Mouse (Mus musculus): ENCODE measurements around the gene Ilf2.

DNA sequence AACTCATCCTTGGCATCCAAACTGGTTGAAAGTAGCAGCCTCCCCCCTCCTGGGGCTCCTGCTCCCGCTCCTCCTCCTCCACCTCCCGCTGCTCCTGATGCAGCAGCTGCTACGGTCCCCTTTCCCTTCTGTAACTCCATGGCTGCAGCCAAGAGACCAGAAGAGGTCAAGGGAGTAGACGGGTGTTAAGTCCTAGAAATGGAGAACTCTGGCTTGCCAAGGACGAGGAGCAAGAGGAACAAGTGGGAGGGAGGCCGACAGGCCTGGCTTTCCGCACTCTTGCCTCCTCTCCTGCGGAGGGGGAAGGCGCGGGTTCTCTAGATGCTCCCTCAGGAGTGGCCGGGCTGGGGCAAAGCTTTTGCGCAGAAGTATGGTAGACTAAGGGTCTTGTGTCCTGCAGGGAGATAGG, 43.1 kb upstream of the Ilf2 start:
- TF ChIP-seq POLR2A (IDR thresholded peaks at IDR 0.05; ENCODE audit: control insufficient read depth, extremely low read depth, insufficient read depth, low read length, poor library complexity) (no peak), CTCF (IDR thresholded peaks at IDR 0.05; ENCODE audit: borderline replicate concordance, control insufficient read depth, extremely low read depth, insufficient read depth, low read length, poor library complexity) (no peak)
